Mouse (Mus musculus): Measurements from ENCODE around the gene Stx17. TPM values are rescaled to one million over a fixed set of nuclear protein-coding genes. Genes with fewer than 3 reads are reported as not detected.

Stx17 gene
- total RNA-seq, 1 experiment = 3.9 TPM

DNA sequence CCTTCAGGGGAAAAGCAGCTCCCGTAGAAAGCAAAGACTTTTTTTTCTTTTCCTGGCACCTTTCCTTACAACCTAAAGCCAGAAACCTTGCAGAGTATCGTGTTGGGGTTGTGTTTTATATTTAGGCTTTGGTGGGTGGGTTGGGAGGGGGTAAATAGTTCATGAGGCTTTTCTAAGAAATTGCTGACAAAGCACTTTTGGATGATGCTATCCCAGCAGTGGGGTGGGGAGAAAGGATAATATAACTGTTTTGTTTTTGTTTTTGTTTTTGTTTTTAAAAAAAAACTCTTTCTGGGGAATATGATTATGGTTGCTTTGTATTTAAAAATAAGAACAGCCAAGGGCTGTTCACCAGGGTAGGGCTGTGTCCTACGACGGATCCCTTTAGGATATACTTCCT, 41.3 kb upstream of the Stx17 start:
- no peak for TF ChIP-seq HCFC1 (IDR thresholded peaks at IDR 0.05; ENCODE audit: borderline replicate concordance, insufficient read depth, low read length)
- TF ChIP-seq MAFK (IDR thresholded peaks at IDR 0.05; ENCODE audit: insufficient read depth, low read depth, low read length) = peak; percentile 93
- no peak for TF ChIP-seq ZC3H11A (IDR thresholded peaks at IDR 0.05; ENCODE audit: borderline replicate concordance, low read depth, low read length)
- TF ChIP-seq CHD2 (IDR thresholded peaks at IDR 0.05; ENCODE audit: low read depth, low read length) = no peak
- no peak for TF ChIP-seq ZNF384 (IDR thresholded peaks at IDR 0.05; ENCODE audit: low read depth, low read length)
- H3K27ac ChIP-seq (ENCODE audit: insufficient read depth, low read depth, low read length, poor library complexity, severe bottlenecking) = no peak overlapping the region

DNA sequence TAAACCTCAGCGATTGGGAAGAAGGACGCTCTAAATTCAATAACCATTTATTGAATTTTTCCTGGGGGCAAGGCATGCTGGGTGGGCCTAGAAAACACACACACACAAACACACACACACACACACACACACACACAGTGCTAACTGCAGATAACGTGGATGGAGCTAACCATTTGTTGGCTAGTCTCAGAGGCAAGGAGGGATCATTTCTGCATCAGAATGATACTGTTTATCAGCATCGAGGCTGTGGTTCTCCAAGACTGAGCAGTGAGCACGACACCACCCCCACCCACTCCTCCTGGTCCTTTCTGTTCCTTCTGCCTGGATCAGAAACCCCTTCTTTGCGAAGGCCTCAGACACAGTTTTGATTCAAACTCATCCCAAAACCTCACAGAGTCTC, 38.1 kb upstream of the Stx17 start:
- no peak overlapping the region for H3K27ac ChIP-seq (ENCODE audit: insufficient read depth, low read depth, low read length, poor library complexity, severe bottlenecking)
- in situ Hi-C loops (cut with MboI; ENCODE audit: low sequenced_read_pairs in 2 of 2, unreplicated experiment in 2 of 2) = no loop called here
- no peak for DNase-seq (ENCODE audit: low read depth, low spot score)
- no peak overlapping the region for H3K9ac ChIP-seq (ENCODE audit: insufficient read depth, low read depth, low read length, poor library complexity, severe bottlenecking)
- H3K9me3 ChIP-seq (ENCODE audit: control insufficient read depth, insufficient read depth, low read depth, low read length) = no peaks in the 10 kb centered on the region
- H3K36me3 ChIP-seq (ENCODE audit: control insufficient read depth, insufficient read depth, low read length, poor library complexity, severe bottlenecking) = no peaks in the 10 kb centered on the region
- peaks cover 0 to 3% of the 10 kb centered on the region in 2 experiments; a peak in 1 of 4 replicates for H3K4me1 ChIP-seq (ENCODE audit: control insufficient read depth in 2 of 2, insufficient read depth in 2 of 2, low read length in 2 of 2, poor library complexity in 1 of 2)
- no peak for TF ChIP-seq CHD2 (IDR thresholded peaks at IDR 0.05; ENCODE audit: low read depth, low read length)
- no peak for TF ChIP-seq HCFC1 (IDR thresholded peaks at IDR 0.05; ENCODE audit: borderline replicate concordance, insufficient read depth, low read length)
- no peak for TF ChIP-seq ZC3H11A (IDR thresholded peaks at IDR 0.05; ENCODE audit: borderline replicate concordance, low read depth, low read length)
- TF ChIP-seq MAFK (IDR thresholded peaks at IDR 0.05; ENCODE audit: insufficient read depth, low read depth, low read length) = no peak
- TF ChIP-seq ZNF384 (IDR thresholded peaks at IDR 0.05; ENCODE audit: low read depth, low read length) = no peak
- H3K4me3 ChIP-seq (ENCODE audit: insufficient read depth in 1 of 2, low read depth in 1 of 2, low read length in 2 of 2, poor library complexity in 1 of 2, severe bottlenecking in 1 of 2) = no peak overlapping the region

More for the DNA sequence above, 41.3 kb upstream of the Stx17 start:
- Histone ChIP-seq H3K36me3 (ENCODE audit: control insufficient read depth, insufficient read depth, low read length, poor library complexity, severe bottlenecking) (no peaks in the 10 kb centered on the region), H3K4me3 (ENCODE audit: insufficient read depth in 1 of 2, low read depth in 1 of 2, low read length in 2 of 2, poor library complexity in 1 of 2, severe bottlenecking in 1 of 2) (no peak overlapping the region), H3K9ac (ENCODE audit: insufficient read depth, low read depth, low read length, poor library complexity, severe bottlenecking) (no peak overlapping the region), H3K4me1 (ENCODE audit: control insufficient read depth in 2 of 2, insufficient read depth in 2 of 2, low read length in 2 of 2, poor library complexity in 1 of 2) (peaks cover 0 to 3% of the 10 kb centered on the region in 2 experiments; a peak in 1 of 4 replicates), H3K9me3 (ENCODE audit: control insufficient read depth, insufficient read depth, low read depth, low read length) (no peaks in the 10 kb centered on the region)
- DNase-seq (ENCODE audit: low read depth, low spot score) = no peak
- in situ Hi-C loops (cut with MboI; ENCODE audit: low sequenced_read_pairs in 2 of 2, unreplicated experiment in 2 of 2) = no loop called here

DNA sequence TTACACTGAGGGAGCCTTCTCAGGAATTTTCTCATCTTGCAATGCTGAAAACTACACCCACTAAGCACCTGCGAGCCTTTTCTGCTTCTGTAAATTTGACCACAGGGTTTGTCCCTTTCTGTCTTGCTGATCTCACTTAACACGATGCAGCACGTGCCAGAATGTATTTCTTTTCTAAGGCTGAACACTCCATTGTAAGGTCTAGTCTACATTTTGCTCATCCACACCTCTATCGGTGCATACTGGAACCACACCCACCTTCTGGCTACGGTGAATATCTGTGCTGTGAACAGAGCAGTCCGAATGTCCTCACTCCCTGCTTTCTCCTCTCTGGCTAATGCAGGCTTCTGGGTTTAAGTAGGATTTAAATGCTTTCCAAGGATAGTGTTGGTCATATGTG, 37.2 kb upstream of the Stx17 start:
- TF ChIP-seq HCFC1 (IDR thresholded peaks at IDR 0.05; ENCODE audit: borderline replicate concordance, insufficient read depth, low read length) (no peak), ZNF384 (IDR thresholded peaks at IDR 0.05; ENCODE audit: low read depth, low read length) (no peak), ZC3H11A (IDR thresholded peaks at IDR 0.05; ENCODE audit: borderline replicate concordance, low read depth, low read length) (no peak), CHD2 (IDR thresholded peaks at IDR 0.05; ENCODE audit: low read depth, low read length) (no peak), MAFK (IDR thresholded peaks at IDR 0.05; ENCODE audit: insufficient read depth, low read depth, low read length) (no peak)
- no peak overlapping the region for H3K9ac ChIP-seq (ENCODE audit: insufficient read depth, low read depth, low read length, poor library complexity, severe bottlenecking)
- H3K9me3 ChIP-seq (ENCODE audit: control insufficient read depth, insufficient read depth, low read depth, low read length) = no peaks in the 10 kb centered on the region
- H3K36me3 ChIP-seq (ENCODE audit: control insufficient read depth, insufficient read depth, low read length, poor library complexity, severe bottlenecking) = no peaks in the 10 kb centered on the region
- H3K27ac ChIP-seq (ENCODE audit: insufficient read depth, low read depth, low read length, poor library complexity, severe bottlenecking) = no peak overlapping the region
- in situ Hi-C loops (cut with MboI; ENCODE audit: low sequenced_read_pairs in 2 of 2, unreplicated experiment in 2 of 2) = no loop called here
- H3K4me3 ChIP-seq (ENCODE audit: insufficient read depth in 1 of 2, low read depth in 1 of 2, low read length in 2 of 2, poor library complexity in 1 of 2, severe bottlenecking in 1 of 2) = no peak overlapping the region
- DNase-seq (ENCODE audit: low read depth, low spot score) = peak; percentile 7
- peaks cover 0 to 3% of the 10 kb centered on the region in 2 experiments; a peak in 1 of 4 replicates for H3K4me1 ChIP-seq (ENCODE audit: control insufficient read depth in 2 of 2, insufficient read depth in 2 of 2, low read length in 2 of 2, poor library complexity in 1 of 2)

DNA sequence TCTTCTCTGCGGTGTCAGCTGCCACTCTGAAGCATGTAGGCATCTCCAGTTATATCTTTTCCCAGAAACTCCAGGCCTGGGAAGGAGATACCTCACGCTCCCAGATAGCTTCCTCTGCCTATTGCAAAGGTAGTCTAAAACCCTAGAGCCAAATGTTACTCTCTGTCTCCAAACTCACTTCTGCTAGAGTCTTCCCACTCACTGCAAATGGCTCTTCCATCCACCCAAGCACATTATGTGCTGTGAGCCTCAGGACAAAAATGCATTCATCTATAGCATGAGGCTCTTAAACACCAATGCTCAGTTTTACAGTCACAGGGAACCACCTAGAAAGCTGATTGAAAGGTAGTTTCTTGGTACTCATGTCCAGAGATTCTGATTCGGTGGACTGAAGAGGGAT, 31.5 kb upstream of the Stx17 start:
- TF ChIP-seq HCFC1 (IDR thresholded peaks at IDR 0.05; ENCODE audit: borderline replicate concordance, insufficient read depth, low read length) (no peak), ZC3H11A (IDR thresholded peaks at IDR 0.05; ENCODE audit: borderline replicate concordance, low read depth, low read length) (no peak), CHD2 (IDR thresholded peaks at IDR 0.05; ENCODE audit: low read depth, low read length) (no peak), MAFK (IDR thresholded peaks at IDR 0.05; ENCODE audit: insufficient read depth, low read depth, low read length) (no peak), ZNF384 (IDR thresholded peaks at IDR 0.05; ENCODE audit: low read depth, low read length) (no peak)

DNA sequence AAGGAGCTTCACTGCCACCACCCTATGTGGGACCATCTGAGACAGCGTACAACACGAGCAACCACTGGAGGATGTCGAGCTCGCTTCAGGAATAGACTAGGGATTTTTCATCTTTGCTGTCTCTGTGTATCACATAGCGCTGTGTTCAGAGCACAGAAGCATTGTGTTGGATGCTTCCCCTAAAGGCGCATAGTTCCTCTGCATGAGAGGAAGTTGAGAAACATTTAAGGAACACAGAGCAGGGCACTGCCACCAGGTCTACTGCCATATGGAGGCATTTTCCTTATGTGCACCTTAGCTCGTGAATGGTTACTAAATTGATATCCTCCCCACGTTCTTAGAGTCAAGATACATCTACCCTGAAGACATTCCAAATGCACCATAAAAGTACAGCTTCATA, 24.5 kb upstream of the Stx17 start:
- DNase-seq (ENCODE audit: low read depth, low spot score) = no peak
- Histone ChIP-seq H3K27ac (ENCODE audit: insufficient read depth, low read depth, low read length, poor library complexity, severe bottlenecking) (no peak overlapping the region), H3K4me1 (ENCODE audit: control insufficient read depth in 2 of 2, insufficient read depth in 2 of 2, low read length in 2 of 2, poor library complexity in 1 of 2) (no peaks in the 10 kb centered on the region), H3K9ac (ENCODE audit: insufficient read depth, low read depth, low read length, poor library complexity, severe bottlenecking) (no peak overlapping the region), H3K36me3 (ENCODE audit: control insufficient read depth, insufficient read depth, low read length, poor library complexity, severe bottlenecking) (no peaks in the 10 kb centered on the region), H3K4me3 (ENCODE audit: insufficient read depth in 1 of 2, low read depth in 1 of 2, low read length in 2 of 2, poor library complexity in 1 of 2, severe bottlenecking in 1 of 2) (no peak overlapping the region), H3K9me3 (ENCODE audit: control insufficient read depth, insufficient read depth, low read depth, low read length) (no peaks in the 10 kb centered on the region)
- in situ Hi-C loops (cut with MboI; ENCODE audit: low sequenced_read_pairs in 2 of 2, unreplicated experiment in 2 of 2) = no loop called here
- TF ChIP-seq HCFC1 (IDR thresholded peaks at IDR 0.05; ENCODE audit: borderline replicate concordance, insufficient read depth, low read length) (no peak), ZNF384 (IDR thresholded peaks at IDR 0.05; ENCODE audit: low read depth, low read length) (no peak), MAFK (IDR thresholded peaks at IDR 0.05; ENCODE audit: insufficient read depth, low read depth, low read length) (no peak), ZC3H11A (IDR thresholded peaks at IDR 0.05; ENCODE audit: borderline replicate concordance, low read depth, low read length) (no peak), CHD2 (IDR thresholded peaks at IDR 0.05; ENCODE audit: low read depth, low read length) (no peak)

More for the DNA sequence above, 31.5 kb upstream of the Stx17 start:
- DNase-seq (ENCODE audit: low read depth, low spot score) = no peak
- Histone ChIP-seq H3K27ac (ENCODE audit: insufficient read depth, low read depth, low read length, poor library complexity, severe bottlenecking) (no peak overlapping the region), H3K4me3 (ENCODE audit: insufficient read depth in 1 of 2, low read depth in 1 of 2, low read length in 2 of 2, poor library complexity in 1 of 2, severe bottlenecking in 1 of 2) (no peak overlapping the region), H3K9me3 (ENCODE audit: control insufficient read depth, insufficient read depth, low read depth, low read length) (no peaks in the 10 kb centered on the region), H3K36me3 (ENCODE audit: control insufficient read depth, insufficient read depth, low read length, poor library complexity, severe bottlenecking) (no peaks in the 10 kb centered on the region), H3K9ac (ENCODE audit: insufficient read depth, low read depth, low read length, poor library complexity, severe bottlenecking) (no peak overlapping the region), H3K4me1 (ENCODE audit: control insufficient read depth in 2 of 2, insufficient read depth in 2 of 2, low read length in 2 of 2, poor library complexity in 1 of 2) (no peaks in the 10 kb centered on the region)
- in situ Hi-C loops (cut with MboI; ENCODE audit: low sequenced_read_pairs in 2 of 2, unreplicated experiment in 2 of 2) = no loop called here
